Mouse (Mus musculus) stomach, postnatal 0 days (tissue): ENCODE data around the gene Gm815. TPM values are rescaled to one million over a fixed set of nuclear protein-coding genes. Genes with fewer than 3 reads are reported as not detected.

Source experiments
- ATAC-seq: fragments of 200-750 bp; cut with Nextera tagmentation; 2 replicates; pipeline ENCODE4 v1.8.0; 2017; ENCODE audit not compliant: low FRiP score, low TSS enrichment
- DNase-seq: peaks from one replicate; pipeline ENCODE4 v3.0.0-alpha.2; 2016; ENCODE audit warnings: low spot score
- H3K27ac ChIP-seq: fragments of 300-500 bp; sonication (generic); replicated peaks from 2 replicates; pipeline ENCODE4 v1.5.1; 2014; ENCODE audit warnings: mild to moderate bottlenecking, control low read depth
- H3K27me3 ChIP-seq: fragments of 300-500 bp; sonication (generic); 2 replicates; pipeline ENCODE4 v1.6.1; 2014; ENCODE audit warnings: low read length; ENCODE audit not compliant: control insufficient read depth, insufficient read depth
- H3K36me3 ChIP-seq: fragments of 300-500 bp; sonication (generic); 2 replicates; pipeline ENCODE4 v1.6.1; 2014; ENCODE audit warnings: low read length, mixed read lengths; ENCODE audit not compliant: control insufficient read depth, insufficient read depth
- H3K4me1 ChIP-seq: fragments of 300-500 bp; sonication (generic); replicated peaks from 2 replicates; pipeline ENCODE4 v1.6.1; 2014; ENCODE audit warnings: antibody characterized with exemption; ENCODE audit not compliant: control insufficient read depth, insufficient read depth
- H3K4me2 ChIP-seq: fragments of 300-500 bp; sonication (generic); replicated peaks from 2 replicates; pipeline ENCODE4 v1.6.1; 2014; ENCODE audit warnings: low read depth, mild to moderate bottlenecking, control low read depth, moderate library complexity
- H3K4me3 ChIP-seq: fragments of 300-500 bp; sonication (generic); 2 replicates; pipeline ENCODE4 v1.5.1; 2014; ENCODE audit warnings: low read depth, low read length, control low read depth
- H3K9ac ChIP-seq: fragments of 300-500 bp; sonication (generic); 2 replicates; pipeline ENCODE4 v1.6.1; 2014; ENCODE audit warnings: mild to moderate bottlenecking, low read length, control low read depth, mixed read lengths
- H3K9me3 ChIP-seq: fragments of 300-500 bp; sonication (generic); 2 replicates; pipeline ENCODE4 v1.6.1; 2016; ENCODE audit warnings: low read length; ENCODE audit not compliant: control insufficient read depth
- CTCF ChIP-seq: IDR thresholded peaks from 2 replicates; pipeline ENCODE4 v1.5.1; 2016; ENCODE audit warnings: antibody characterized with exemption, low read depth, mild to moderate bottlenecking, moderate library complexity
- EP300 ChIP-seq: optimal IDR thresholded peaks from 2 replicates; pipeline ENCODE3; 2016; ENCODE audit warnings: antibody characterized with exemption
- WGBS: fragments of 180-500 bp; shearing (Covaris S2); extraction: QIAGEN DNeasy Blood & Tissue Kit; methylation state at CpG from one replicate; pipeline ENCODE4 v1.1.7; 2014; 5-methylcytosine and 5-hydroxymethylcytosine counted together
- polyA plus RNA-seq: library from polyadenylated mRNA; unstranded; fragments of >200 nt; fragmentation: Nextera tagmentation; extraction: Ambion mirVana; gene quantifications from 2 replicates; pipeline ENCODE4 v1.2.1, GENCODE M21; 2015

Gm815 gene
- polyA plus RNA-seq, 1 experiment from 2014 or later, result not detected

- Histone ChIP-seq H3K4me3 (no peak overlapping the region), H3K27me3 (no peaks in the 10 kb centered on the region), H3K9ac (no peak overlapping the region), H3K36me3 (no peaks in the 10 kb centered on the region), H3K9me3 (no peaks in the 10 kb centered on the region), H3K4me2 (no peak overlapping the region), H3K4me1 (no peaks in the 10 kb centered on the region), H3K27ac (no peak overlapping the region)
- ATAC-seq, result no peak
- no peak for DNase-seq
- WGBS, result 92% methylated on average over 10 of the region's 10 CpGs
- TF ChIP-seq CTCF (no peak), EP300 (no peak)
Observed at GRCm38 (mm10) chr19:26881866-26882427, 3.7 kb upstream of the Gm815 start.

- TF ChIP-seq CTCF (peak; percentile 33), EP300 (no peak)
- H3K9ac ChIP-seq, result no peak overlapping the region
- H3K36me3 ChIP-seq, result no peaks in the 10 kb centered on the region
- DNase-seq (no peak), ATAC-seq (no peak)
- H3K4me2 ChIP-seq, result no peak overlapping the region
- no peaks in the 10 kb centered on the region for H3K4me1 ChIP-seq
- H3K9me3 ChIP-seq, result no peaks in the 10 kb centered on the region
- H3K27ac ChIP-seq, result no peak overlapping the region
- WGBS, result 77% methylated on average over 9 of the region's 9 CpGs
- no peaks in the 10 kb centered on the region for H3K27me3 ChIP-seq
- H3K4me3 ChIP-seq, result no peak overlapping the region
Observed at GRCm38 (mm10) chr19:26888171-26888570, 2.5 kb downstream of the Gm815 start.

DNA sequence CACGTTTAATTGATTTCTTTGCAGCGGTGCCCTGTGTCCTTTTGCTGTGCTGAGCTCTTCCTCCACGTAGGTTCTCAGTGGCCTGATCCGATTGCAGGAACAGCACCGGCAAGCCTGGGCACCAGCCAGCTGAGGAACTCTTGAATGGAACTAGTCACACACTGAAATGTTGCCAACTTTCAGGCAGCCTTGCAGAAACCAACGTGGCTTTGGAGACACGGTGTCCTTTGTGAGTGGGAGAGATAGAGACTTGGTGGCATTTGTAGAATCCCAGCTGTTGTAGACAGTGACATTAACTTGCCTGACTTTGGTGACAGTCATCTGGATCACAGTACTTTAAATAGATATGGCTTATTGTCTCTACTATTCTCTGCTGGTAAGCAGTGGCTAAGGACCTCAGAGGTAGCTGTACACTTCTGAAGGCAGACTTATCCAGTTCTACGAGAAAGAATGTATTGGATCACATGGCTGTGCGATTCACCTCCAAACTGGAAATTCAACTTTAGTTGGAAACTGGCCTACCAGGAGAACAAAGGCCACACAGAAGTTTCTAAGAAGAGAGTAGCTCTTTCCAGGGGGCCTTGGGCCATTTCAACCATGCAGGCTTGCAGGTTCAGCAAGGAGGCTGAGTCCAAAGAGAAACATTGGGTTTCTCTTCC is 5.8 kb downstream of the Gm815 start:
- Histone ChIP-seq H3K27ac (peak overlapping the region; percentile 81), H3K4me1 (no peaks in the 10 kb centered on the region), H3K4me3 (no peak overlapping the region), H3K9ac (no peak overlapping the region), H3K27me3 (no peaks in the 10 kb centered on the region), H3K4me2 (no peak overlapping the region), H3K9me3 (no peaks in the 10 kb centered on the region), H3K36me3 (no peaks in the 10 kb centered on the region)
- peak; percentile 18 for DNase-seq
- no peak for TF ChIP-seq CTCF
- TF ChIP-seq EP300, result peak; percentile 55
- ATAC-seq, result peak; percentile 54; the same call in 1 of the 2 replicates
- WGBS, result 43% methylated on average over 9 of the region's 9 CpGs

DNA sequence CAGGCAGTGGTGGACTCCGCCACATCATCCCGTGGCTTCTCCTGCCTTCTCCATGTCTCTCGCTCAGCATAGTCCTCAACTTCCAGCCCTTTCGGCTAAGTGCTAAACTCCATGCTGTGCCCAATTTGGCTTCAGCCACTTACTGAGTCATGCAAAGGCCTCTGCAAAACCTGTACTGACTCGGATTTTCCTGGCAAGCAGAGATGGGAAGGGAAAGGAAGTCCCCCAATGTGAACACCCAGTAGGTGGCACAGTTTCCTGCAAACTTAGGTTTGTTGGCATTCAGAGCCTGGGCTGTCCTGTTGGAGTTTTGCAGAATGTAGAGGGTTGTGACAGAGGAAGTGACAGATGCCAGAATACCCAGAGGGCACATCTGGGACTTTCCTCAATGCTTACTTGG is 7.2 kb downstream of the Gm815 start:
- Histone ChIP-seq H3K27me3 (no peaks in the 10 kb centered on the region), H3K9ac (no peak overlapping the region), H3K9me3 (no peaks in the 10 kb centered on the region), H3K4me1 (no peaks in the 10 kb centered on the region), H3K36me3 (no peaks in the 10 kb centered on the region), H3K4me3 (no peak overlapping the region), H3K27ac (no peak overlapping the region), H3K4me2 (no peak overlapping the region)
- DNase-seq, result no peak
- TF ChIP-seq CTCF (peak; percentile 61), EP300 (no peak)
- ATAC-seq, result no peak
- WGBS, result 56% methylated on average over 5 of the region's 5 CpGs

- H3K4me3 ChIP-seq, result no peak overlapping the region
- no peak overlapping the region for H3K9ac ChIP-seq
- no peaks in the 10 kb centered on the region for H3K27me3 ChIP-seq
- no peaks in the 10 kb centered on the region for H3K9me3 ChIP-seq
- no peak overlapping the region for H3K4me2 ChIP-seq
- no peak for DNase-seq
- TF ChIP-seq EP300 (no peak), CTCF (no peak)
- H3K4me1 ChIP-seq, result no peaks in the 10 kb centered on the region
- WGBS, result 46% methylated on average over 4 of the region's 4 CpGs
- H3K36me3 ChIP-seq, result no peaks in the 10 kb centered on the region
- ATAC-seq, result no peak
- no peak overlapping the region for H3K27ac ChIP-seq
Observed at GRCm38 (mm10) chr19:26902162-26902561, 16.5 kb downstream of the Gm815 start.

DNA sequence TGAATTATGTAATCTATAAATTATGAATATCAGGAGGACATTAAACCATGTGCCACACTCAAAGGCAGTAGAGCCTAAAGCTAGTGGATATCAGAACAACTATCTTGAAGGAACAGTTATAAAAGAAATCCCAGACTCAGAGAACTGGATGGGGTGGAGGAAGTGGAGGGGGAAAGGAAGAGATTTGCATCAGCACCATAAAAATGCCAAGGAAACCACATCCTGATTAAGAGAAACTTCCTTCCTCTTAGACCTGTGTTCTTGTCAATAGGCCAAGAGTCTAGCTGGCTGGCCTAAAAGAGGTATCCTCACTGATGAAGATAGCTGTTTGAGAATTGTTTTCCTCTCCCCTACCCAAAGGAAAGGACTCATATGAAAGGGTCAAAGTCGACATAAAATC is 28.6 kb downstream of the Gm815 start:
- no peak overlapping the region for H3K9ac ChIP-seq
- TF ChIP-seq EP300 (no peak), CTCF (no peak)
- no peaks in the 10 kb centered on the region for H3K9me3 ChIP-seq
- H3K4me1 ChIP-seq, result no peaks in the 10 kb centered on the region
- H3K4me3 ChIP-seq, result no peak overlapping the region
- no peaks in the 10 kb centered on the region for H3K36me3 ChIP-seq
- H3K4me2 ChIP-seq, result no peak overlapping the region
- H3K27ac ChIP-seq, result no peak overlapping the region
- DNase-seq (no peak), ATAC-seq (no peak)
- WGBS, result 70% methylated on average over 1 of the region's 1 CpGs
- H3K27me3 ChIP-seq, result no peaks in the 10 kb centered on the region
